Mouse (Mus musculus): ENCODE results near the gene Olfr1475.

GRCm38 (mm10) chr19:13455986-13456385 is 24.0 kb downstream of the Olfr1475 start, which contains the start of gene Olfr1472:
- no peak for TF ChIP-seq CTCF (IDR thresholded peaks at IDR 0.05; ENCODE audit: borderline replicate concordance, control insufficient read depth, extremely low read depth, insufficient read depth, low read length, poor library complexity)
- no peak for TF ChIP-seq POLR2A (IDR thresholded peaks at IDR 0.05; ENCODE audit: control insufficient read depth, extremely low read depth, insufficient read depth, low read length, poor library complexity)

Data from thymus, adult 2 months (tissue).